Mouse (Mus musculus): ENCODE results near the gene Sema4f.

Sema4f gene
- long read RNA-seq, experiment 1: 0 reads
- long read RNA-seq, experiment 2: 0 reads

GRCm38 (mm10) chr6:82939167-82939912 is at the start of gene Sema4f:
TSS of gene Sema4f (minus strand) at chr6:82939769.
- intact Hi-C loops (cut with DNase I): no loop called here

GRCm38 (mm10) chr6:82987411-82987971 is 47.9 kb upstream of the Sema4f start:
- intact Hi-C loops (cut with DNase I): no loop called here

GRCm38 (mm10) chr6:82971031-82971430 is 31.5 kb upstream of the Sema4f start:
- intact Hi-C loops (cut with DNase I): loop anchor here (2.0 kb wide), 1 partner anchor 54 kb away; no protein-coding TSS in a partner anchor

GRCm38 (mm10) chr6:82969249-82970084 is 29.9 kb upstream of the Sema4f start:
- intact Hi-C loops (cut with DNase I): loop anchor here (2.0 to 10.0 kb wide), 2 partner anchors 53 to 255 kb away; no protein-coding TSS in a partner anchor

GRCm38 (mm10) chr6:82961664-82962063 is 22.1 kb upstream of the Sema4f start:
- intact Hi-C loops (cut with DNase I): loop anchor here (10.0 kb wide), 1 partner anchor 247 kb away; no protein-coding TSS in a partner anchor

GRCm38 (mm10) chr6:82956553-82957251 is 17.1 kb upstream of the Sema4f start:
- intact Hi-C loops (cut with DNase I): no loop called here

- intact Hi-C loops (cut with DNase I): no loop called here
Measured at GRCm38 (mm10) chr6:82946651-82947050, 7.1 kb upstream of the Sema4f start, which contains the start of gene M1ap. TSS of gene M1ap (plus strand) at chr6:82946902.

GRCm38 (mm10) chr6:82945750-82946149 is 6.2 kb upstream of the Sema4f start:
- intact Hi-C loops (cut with DNase I): no loop called here

- intact Hi-C loops (cut with DNase I): no loop called here
Measured at GRCm38 (mm10) chr6:82940765-82941164, 1.2 kb upstream of the Sema4f start.

- intact Hi-C loops (cut with DNase I): no loop called here
Measured at GRCm38 (mm10) chr6:82934616-82935230, 4.8 kb downstream of the Sema4f start.

- intact Hi-C loops (cut with DNase I): no loop called here
Measured at GRCm38 (mm10) chr6:82927617-82928016, 12.0 kb downstream of the Sema4f start.

- intact Hi-C loops (cut with DNase I): no loop called here
Measured at GRCm38 (mm10) chr6:82926528-82926927, 13.0 kb downstream of the Sema4f start.

GRCm38 (mm10) chr6:82926106-82926505 is 13.5 kb downstream of the Sema4f start:
- intact Hi-C loops (cut with DNase I): no loop called here

- intact Hi-C loops (cut with DNase I): no loop called here
Measured at GRCm38 (mm10) chr6:82925005-82925404, 14.6 kb downstream of the Sema4f start.

- intact Hi-C loops (cut with DNase I): no loop called here
Measured at GRCm38 (mm10) chr6:82921426-82922224, 17.9 kb downstream of the Sema4f start.

GRCm38 (mm10) chr6:82919520-82919919 is 20.0 kb downstream of the Sema4f start:
- intact Hi-C loops (cut with DNase I): no loop called here

GRCm38 (mm10) chr6:82918371-82918770 is 21.2 kb downstream of the Sema4f start:
- intact Hi-C loops (cut with DNase I): no loop called here

- intact Hi-C loops (cut with DNase I): loop anchor here (2.0 kb wide), 1 partner anchor 53 kb away; no protein-coding TSS in a partner anchor
Measured at GRCm38 (mm10) chr6:82917778-82918129, 21.8 kb downstream of the Sema4f start.

GRCm38 (mm10) chr6:82917076-82917777 is 22.3 kb downstream of the Sema4f start:
- intact Hi-C loops (cut with DNase I): loop anchor here (2.0 kb wide), 1 partner anchor 54 kb away; no protein-coding TSS in a partner anchor

All from adrenal gland (tissue).